Mouse (Mus musculus): ENCODE data around the gene 9930021J03Rik.
A peak's percentile ranks its signal among the peaks of the same experiment; 100 is the strongest.

9930021J03Rik gene

DNA sequence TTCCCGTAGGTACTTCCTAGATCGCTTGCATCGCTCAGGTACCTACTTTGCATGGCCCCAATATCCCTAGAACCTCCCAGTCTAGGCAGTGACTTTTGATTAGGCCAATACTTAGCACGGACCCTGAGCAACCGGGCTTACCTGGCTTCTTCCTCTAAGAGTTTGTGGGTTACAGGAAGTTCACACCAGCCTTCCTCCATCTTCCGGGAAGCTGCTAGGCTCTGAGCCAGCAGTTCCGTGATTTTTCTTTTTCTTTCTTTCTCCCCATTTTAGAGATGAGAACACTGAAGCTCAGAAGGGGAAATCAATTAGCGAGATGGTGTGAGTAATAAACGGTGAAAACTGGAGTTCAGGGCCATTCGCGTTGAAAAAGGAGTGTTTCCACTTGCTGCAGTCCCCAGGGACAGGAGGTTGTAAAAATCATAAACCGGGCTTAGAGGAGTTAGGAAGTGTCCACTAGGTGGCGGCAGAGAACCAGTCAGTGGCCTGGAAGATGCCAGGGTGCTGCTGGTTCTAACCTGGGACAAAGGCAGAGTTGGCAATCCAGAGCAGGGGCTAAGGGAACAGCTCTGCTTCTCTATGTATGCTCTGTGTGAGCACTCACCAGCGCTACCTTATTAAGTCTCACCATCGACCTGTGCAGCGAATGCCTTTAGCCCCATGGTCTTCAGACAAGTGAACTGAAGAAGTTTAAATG lies 121.8 kb downstream of the 9930021J03Rik start:
- DNase-seq = peak; percentile 79

GRCm38 (mm10) chr19:29680182-29681152 lies 125.3 kb downstream of the 9930021J03Rik start:
- DNase-seq = no peak

GRCm38 (mm10) chr19:29678181-29678778 lies 127.5 kb downstream of the 9930021J03Rik start:
- DNase-seq = no peak

GRCm38 (mm10) chr19:29676479-29677193 lies 129.2 kb downstream of the 9930021J03Rik start:
- no peak for DNase-seq

DNA sequence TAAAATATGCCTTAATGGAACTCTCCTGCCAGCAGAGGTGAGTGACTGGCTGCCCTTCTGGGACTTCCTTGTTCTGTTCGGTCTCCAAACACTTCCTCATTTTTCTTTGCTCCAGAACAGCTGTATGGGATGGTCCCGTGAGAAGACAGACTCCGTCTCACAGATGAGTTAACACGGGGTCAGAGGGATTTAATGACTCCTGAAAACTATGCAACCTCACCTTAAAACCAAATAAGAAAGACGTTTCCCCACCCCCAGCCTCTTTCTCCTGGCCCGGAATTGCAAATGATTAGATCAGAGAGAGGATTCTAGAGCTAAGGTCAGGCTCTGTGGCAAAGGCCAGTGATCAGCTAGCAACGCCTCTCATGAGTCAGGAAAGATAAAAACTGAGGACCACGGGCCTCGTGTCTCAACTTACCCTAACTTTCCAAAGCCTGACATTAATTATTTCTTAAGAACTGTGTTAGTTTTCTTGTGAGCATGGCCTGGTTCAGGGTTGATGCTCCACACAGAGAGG lies 130.2 kb downstream of the 9930021J03Rik start:
- DNase-seq = no peak

- DNase-seq = no peak
These were observed 130.8 kb downstream of the 9930021J03Rik start for GRCm38 (mm10) chr19:29674946-29675345.

GRCm38 (mm10) chr19:29672660-29673059 lies 133.1 kb downstream of the 9930021J03Rik start:
- DNase-seq = no peak

GRCm38 (mm10) chr19:29671160-29671559 lies 134.6 kb downstream of the 9930021J03Rik start:
- no peak for DNase-seq

- DNase-seq = no peak
These were observed 135.5 kb downstream of the 9930021J03Rik start for GRCm38 (mm10) chr19:29670247-29670646.

GRCm38 (mm10) chr19:29668135-29668534 lies 137.7 kb downstream of the 9930021J03Rik start:
- DNase-seq = no peak

GRCm38 (mm10) chr19:29666965-29667594 lies 138.7 kb downstream of the 9930021J03Rik start:
- DNase-seq = no peak

GRCm38 (mm10) chr19:29666164-29666563 lies 139.6 kb downstream of the 9930021J03Rik start:
- DNase-seq = no peak

GRCm38 (mm10) chr19:29664934-29665333 lies 140.9 kb downstream of the 9930021J03Rik start:
- DNase-seq = no peak

Measured in cerebellum, adult 11 months (tissue).